Mouse (Mus musculus) hindbrain, postnatal 0 days (tissue): ENCODE measurements around the gene Ifrd2. TPM values are rescaled to one million over a fixed set of nuclear protein-coding genes. Genes with fewer than 3 reads are reported as not detected.
"Not testable (repeated sequence)": the region's sequence is repeated elsewhere in the genome, so short reads cannot be mapped to it uniquely, and the experiment has no call there.

Source experiments
- ATAC-seq: fragments of 200-750 bp; cut with Nextera tagmentation; 2 replicates; pipeline ENCODE4 v1.8.0; 2017; ENCODE audit warnings: mild to moderate bottlenecking, moderate TSS enrichment, moderate library complexity
- DNase-seq: peaks from one replicate; pipeline ENCODE4 v3.0.0-alpha.2; 2015; ENCODE audit warnings: low spot score
- H3K27ac ChIP-seq: fragments of 300-500 bp; sonication (generic); 2 replicates; pipeline ENCODE4 v1.5.1; 2014; ENCODE audit warnings: mild to moderate bottlenecking
- H3K27me3 ChIP-seq: fragments of 300-500 bp; sonication (generic); 2 replicates; pipeline ENCODE4 v1.6.1; 2014; ENCODE audit warnings: low read length, mixed read lengths; ENCODE audit not compliant: insufficient read depth
- H3K36me3 ChIP-seq: fragments of 300-500 bp; sonication (generic); 2 replicates; pipeline ENCODE4 v1.6.1; 2014; ENCODE audit warnings: low read length, mixed read lengths; ENCODE audit not compliant: insufficient read depth
- H3K4me1 ChIP-seq: fragments of 300-500 bp; sonication (generic); 2 replicates; pipeline ENCODE4 v1.6.1; 2014; ENCODE audit warnings: antibody characterized with exemption, low read length, mixed read lengths; ENCODE audit not compliant: insufficient read depth
- H3K4me2 ChIP-seq: fragments of 300-500 bp; sonication (generic); 2 replicates; pipeline ENCODE4 v1.6.1; 2014; ENCODE audit warnings: low read depth, mild to moderate bottlenecking, low read length, moderate library complexity, mixed read lengths
- H3K4me3 ChIP-seq: fragments of 300-500 bp; sonication (generic); 2 replicates; pipeline ENCODE4 v1.5.1; 2014; ENCODE audit warnings: low read length
- H3K9ac ChIP-seq: fragments of 300-500 bp; sonication (generic); replicated peaks from 2 replicates; pipeline ENCODE4 v1.6.1; 2014; ENCODE audit warnings: mild to moderate bottlenecking, low read length, moderate library complexity, mixed read lengths
- H3K9me3 ChIP-seq: fragments of 300-500 bp; sonication (generic); 2 replicates; pipeline ENCODE4 v1.6.1; 2016; ENCODE audit warnings: low read length, mixed read lengths
- CTCF ChIP-seq: IDR thresholded peaks from 2 replicates; pipeline ENCODE4 v1.5.1; 2016; ENCODE audit warnings: antibody characterized with exemption, control low read depth, low read depth
- WGBS: fragments of 180-500 bp; shearing (Covaris S2); extraction: QIAGEN DNeasy Blood & Tissue Kit; methylation state at CpG from one replicate; pipeline ENCODE4 v1.1.7; 2014; 5-methylcytosine and 5-hydroxymethylcytosine counted together
- polyA plus RNA-seq: library from polyadenylated mRNA; unstranded; fragments of >200 nt; fragmentation: Nextera tagmentation; extraction: Ambion mirVana; gene quantifications from 2 replicates; pipeline ENCODE4 v1.2.1, GENCODE M21; 2015
- total RNA-seq: library from RNA; depleted of rRNA; stranded (reverse); fragments of >200 nt; gene quantifications from 2 replicates; pipeline ENCODE4 v1.2.3, GENCODE M21; 2014

The Ifrd2 gene
- total and polyA plus RNA-seq, 2 experiments from 2014 or later: 7.6 to 9.3 TPM

- 0 out of 2 replicates have a peak, but pooled peaks cover 7% of the 10 kb centered on the region for H3K27me3 ChIP-seq
- peak overlapping the region; percentile 64 for H3K4me3 ChIP-seq
- H3K9me3 ChIP-seq: no peaks in the 10 kb centered on the region
- H3K4me1 ChIP-seq: peaks cover 31% of the 10 kb centered on the region
- ATAC-seq (peak; percentile 96), DNase-seq (peak; percentile 99)
- peaks cover 25% of the 10 kb centered on the region for H3K36me3 ChIP-seq
- 0% methylated on average over 50 of the region's 53 CpGs for WGBS
- H3K9ac ChIP-seq: peak overlapping the region; percentile 66
- H3K27ac ChIP-seq: peak overlapping the region; percentile 74
- H3K4me2 ChIP-seq: peak overlapping the region; percentile 68
- peak; percentile 40; the same call in 1 of the 2 replicates for TF ChIP-seq CTCF
Observed at GRCm38 (mm10) chr9:107554319-107554825, 33.1 kb upstream of the Ifrd2 start.

GRCm38 (mm10) chr9:107555031-107555457 lies 32.4 kb upstream of the Ifrd2 start:
- Histone ChIP-seq H3K4me3 (peak overlapping the region; percentile 64), H3K27ac (peak overlapping the region; percentile 74), H3K27me3 (0 out of 2 replicates have a peak, but pooled peaks cover 7% of the 10 kb centered on the region), H3K4me1 (peaks cover 31% of the 10 kb centered on the region), H3K9ac (peak overlapping the region; percentile 64), H3K36me3 (peaks cover 31% of the 10 kb centered on the region), H3K9me3 (no peaks in the 10 kb centered on the region), H3K4me2 (peak overlapping the region; percentile 68)
- DNase-seq: peak; percentile 57
- ATAC-seq: no peak
- under 1% methylated on average over 23 of the region's 23 CpGs for WGBS
- TF ChIP-seq CTCF: peak; percentile 21; the same call in 1 of the 2 replicates

GRCm38 (mm10) chr9:107555701-107556100 lies 31.7 kb upstream of the Ifrd2 start:
- H3K36me3 ChIP-seq: peaks cover 32% of the 10 kb centered on the region
- no peak for DNase-seq
- H3K4me3 ChIP-seq: peak overlapping the region; percentile 64
- no peaks in the 10 kb centered on the region for H3K9me3 ChIP-seq
- peak overlapping the region; percentile 68 for H3K4me2 ChIP-seq
- no peak for ATAC-seq
- 50% methylated on average over 2 of the region's 2 CpGs for WGBS
- 0 out of 2 replicates have a peak, but pooled peaks cover 7% of the 10 kb centered on the region for H3K27me3 ChIP-seq
- peaks cover 31% of the 10 kb centered on the region for H3K4me1 ChIP-seq
- TF ChIP-seq CTCF: no peak
- peak overlapping the region; percentile 64; the same call in 1 of the 2 replicates for H3K9ac ChIP-seq
- no peak overlapping the region for H3K27ac ChIP-seq

- no peak for TF ChIP-seq CTCF
- H3K9ac ChIP-seq: 0 out of 2 replicates have a peak overlapping the region, but pooled peaks have one; percentile 2
- H3K36me3 ChIP-seq: peaks cover 33% of the 10 kb centered on the region
- H3K4me3 ChIP-seq: no peak overlapping the region
- H3K4me1 ChIP-seq: peaks cover 28% of the 10 kb centered on the region
- 89% methylated on average over 3 of the region's 3 CpGs for WGBS
- H3K27me3 ChIP-seq: 0 out of 2 replicates have a peak, but pooled peaks cover 5% of the 10 kb centered on the region
- DNase-seq (no peak), ATAC-seq (no peak)
- no peaks in the 10 kb centered on the region for H3K9me3 ChIP-seq
- H3K4me2 ChIP-seq: peak overlapping the region; percentile 68
- no peak overlapping the region for H3K27ac ChIP-seq
Observed at GRCm38 (mm10) chr9:107556346-107556745, 31.1 kb upstream of the Ifrd2 start.

- Histone ChIP-seq H3K4me2 (peak within 1 kb of the TSS; percentile 95), H3K27me3 (no peaks in the 10 kb centered on the region), H3K9ac (peak within 1 kb of the TSS; percentile 85), H3K4me1 (peaks cover 15% of the 10 kb centered on the region), H3K36me3 (peaks cover 39% of the 10 kb centered on the region), H3K27ac (peak within 1 kb of the TSS; percentile 79), H3K9me3 (no peaks in the 10 kb centered on the region), H3K4me3 (peak within 1 kb of the TSS; percentile 92)
- peak; percentile 97 for ATAC-seq
- no peak for TF ChIP-seq CTCF
- WGBS: 3% methylated on average over 42 of the region's 46 CpGs
- DNase-seq: peak; percentile 96
Observed at GRCm38 (mm10) chr9:107563029-107563581, 24.3 kb upstream of the Ifrd2 start, which contains the start of gene Tusc2. TSS of gene Tusc2 (plus strand) at chr9:107563255.

GRCm38 (mm10) chr9:107565556-107565955 lies 21.9 kb upstream of the Ifrd2 start:
- Histone ChIP-seq H3K4me1 (peaks cover 25% of the 10 kb centered on the region), H3K36me3 (peaks cover 19% of the 10 kb centered on the region; the same call in 1 of the 2 replicates)
- not testable (repeated sequence) for DNase-seq, H3K4me3 ChIP-seq, H3K9ac ChIP-seq, H3K27me3 ChIP-seq, H3K4me2 ChIP-seq, H3K27ac ChIP-seq, ATAC-seq, H3K9me3 ChIP-seq
- WGBS: 47% methylated on average over 5 of the region's 5 CpGs
